Mouse (Mus musculus): ENCODE results near the gene Olfr1123.

GRCm38 (mm10) chr2:87453662-87454061, 37.2 kb downstream of the Olfr1123 start, which contains the start of gene Olfr1126:
- TF ChIP-seq CTCF (IDR thresholded peaks at IDR 0.05; ENCODE audit: insufficient read depth, low read depth, low read length), result no peak
- no peak for TF ChIP-seq POLR2A (IDR thresholded peaks at IDR 0.05; ENCODE audit: insufficient read depth, low read depth, low read length)
